Mouse (Mus musculus) right cerebral cortex, adult 2 months (tissue): ENCODE data around the gene B3galt4.
"Not testable (repeated sequence)": the region's sequence is repeated elsewhere in the genome, so short reads cannot be mapped to it uniquely, and the experiment has no call there.

Experiments used
- DNase-seq, 2 experiments: peaks; one replicate each; pipeline ENCODE4 v3.0.0; 2021 to 2022; ENCODE audit warnings: low spot score in 2 of 2

B3galt4 gene

DNA sequence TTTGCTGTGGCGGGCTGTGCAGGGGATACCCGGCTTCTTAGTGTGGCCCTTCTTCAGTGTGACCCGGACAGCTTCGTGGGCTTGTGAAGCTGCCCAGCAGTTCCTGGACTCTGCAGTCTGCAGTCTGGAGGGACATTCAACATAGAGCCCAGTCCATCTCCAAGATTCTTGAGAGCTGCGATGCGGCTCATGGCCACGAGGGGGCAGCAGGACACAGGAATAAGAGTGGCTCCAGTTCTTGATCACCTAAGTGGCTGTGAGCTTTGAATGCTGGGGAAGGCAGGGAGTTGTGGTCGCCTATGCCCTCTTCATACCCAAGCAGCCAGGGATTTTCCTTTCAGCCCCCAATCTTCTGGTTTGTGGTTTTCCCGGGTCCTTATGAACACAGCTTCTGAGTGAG lies 17.2 kb upstream of the B3galt4 start:
- DNase-seq, result peak; percentile 77 to 81

DNA sequence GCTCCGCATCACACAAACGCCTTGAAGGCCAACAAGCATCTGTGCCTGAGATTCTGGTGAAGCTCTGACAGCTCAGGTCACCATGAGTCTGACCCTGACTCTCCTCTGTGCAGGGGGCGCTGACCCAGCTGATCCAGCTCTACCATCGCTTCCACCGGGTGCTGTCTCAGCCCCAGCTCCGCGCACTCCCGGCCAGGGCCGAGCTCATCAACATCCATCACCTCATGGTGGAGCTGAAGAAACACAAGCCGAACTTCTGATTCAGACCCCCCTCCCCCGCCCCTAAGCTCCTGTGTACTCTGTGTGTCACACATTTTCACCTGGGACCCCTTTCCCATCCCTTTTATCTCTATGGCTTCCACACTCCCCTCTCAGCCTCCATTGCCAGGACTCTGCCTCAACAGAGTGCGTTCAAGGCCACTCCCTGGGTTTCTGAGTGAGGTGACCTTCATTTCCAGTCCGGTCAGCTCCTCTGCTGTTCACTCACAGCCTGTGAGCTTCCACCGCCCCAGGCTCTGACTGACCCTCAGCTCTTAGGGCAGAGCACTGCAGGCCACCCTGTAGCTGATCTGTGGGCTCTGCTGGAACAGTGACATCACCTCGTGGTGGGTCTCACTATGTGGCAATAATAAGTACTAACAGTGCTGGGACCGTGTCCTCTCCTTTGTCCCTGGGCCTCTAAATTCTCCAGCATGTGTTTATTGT lies 14.7 kb upstream of the B3galt4 start:
- no peak for DNase-seq

DNA sequence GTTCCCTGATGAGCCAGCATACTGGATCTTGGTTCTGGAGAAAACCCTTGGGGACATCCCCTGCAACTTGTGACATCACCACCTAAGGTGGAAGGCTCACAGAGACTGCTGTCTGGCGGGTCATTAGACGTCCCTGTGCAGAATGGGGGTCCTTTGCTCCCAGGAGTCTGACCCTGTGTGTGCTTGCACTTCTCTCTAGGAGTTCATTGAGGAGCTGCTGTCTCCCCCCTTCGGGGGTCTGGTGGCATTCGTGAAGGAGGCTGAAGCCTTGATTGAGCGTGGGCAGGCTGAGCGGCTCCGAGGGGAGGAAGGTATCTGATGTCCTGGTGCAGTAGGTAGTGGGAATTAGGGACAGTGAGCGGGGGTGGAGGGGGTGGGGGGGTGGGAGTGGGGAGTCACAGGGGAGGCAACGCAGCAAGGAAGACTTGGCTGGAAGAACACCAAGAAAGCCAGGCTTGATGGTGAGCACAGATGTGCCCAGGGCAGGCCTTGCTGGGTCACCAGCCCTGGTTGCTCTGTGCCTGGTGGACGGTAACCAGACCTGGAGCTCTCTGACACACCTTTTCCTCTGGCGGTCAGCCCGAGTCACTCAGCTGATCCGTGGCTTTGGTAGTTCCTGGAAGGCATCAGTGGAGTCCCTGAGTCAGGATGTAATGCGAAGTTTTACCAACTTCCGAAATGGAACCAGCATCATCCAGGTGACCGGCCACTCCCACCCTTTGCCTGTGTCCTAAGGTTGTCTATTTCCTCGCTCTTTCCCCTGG lies 14.0 kb upstream of the B3galt4 start:
- DNase-seq, result no peak

DNA sequence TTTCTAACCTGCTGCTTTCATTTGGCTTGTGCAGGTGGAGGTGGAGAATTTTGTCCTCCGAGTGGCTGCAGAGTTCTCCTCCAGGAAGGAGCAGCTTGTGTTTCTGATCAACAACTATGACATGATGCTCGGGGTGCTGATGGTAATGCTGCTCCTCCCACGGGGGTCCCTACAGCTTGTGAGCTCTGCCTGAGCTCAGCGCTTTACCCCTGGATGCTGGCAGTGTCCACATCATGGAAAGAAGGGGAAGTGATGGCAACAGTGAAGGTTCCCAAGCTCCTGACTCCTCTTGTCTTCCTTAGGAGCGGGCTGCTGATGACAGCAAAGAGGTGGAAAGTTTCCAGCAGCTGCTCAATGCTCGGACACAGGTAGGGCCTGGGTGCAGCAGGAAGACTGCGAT lies 11.6 kb upstream of the B3galt4 start:
- DNase-seq, result no peak

DNA sequence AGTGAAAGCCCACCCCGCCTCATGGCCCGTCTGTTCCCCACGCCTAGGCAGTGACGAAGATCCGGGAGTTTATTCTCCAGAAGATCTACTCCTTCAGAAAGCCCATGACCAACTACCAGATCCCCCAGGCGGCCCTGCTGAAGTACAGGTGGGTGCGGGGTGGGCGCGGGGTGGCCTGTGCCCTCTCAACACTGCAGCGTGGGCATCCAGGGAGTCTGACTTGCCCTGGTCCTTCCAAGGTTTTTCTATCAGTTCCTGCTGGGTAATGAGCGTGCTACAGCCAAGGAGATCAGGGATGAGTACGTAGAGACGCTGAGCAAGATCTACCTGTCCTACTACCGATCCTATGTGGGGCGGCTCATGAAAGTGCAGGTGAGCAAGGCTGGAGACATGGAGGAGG lies 8.7 kb upstream of the B3galt4 start:
- no peak for DNase-seq

DNA sequence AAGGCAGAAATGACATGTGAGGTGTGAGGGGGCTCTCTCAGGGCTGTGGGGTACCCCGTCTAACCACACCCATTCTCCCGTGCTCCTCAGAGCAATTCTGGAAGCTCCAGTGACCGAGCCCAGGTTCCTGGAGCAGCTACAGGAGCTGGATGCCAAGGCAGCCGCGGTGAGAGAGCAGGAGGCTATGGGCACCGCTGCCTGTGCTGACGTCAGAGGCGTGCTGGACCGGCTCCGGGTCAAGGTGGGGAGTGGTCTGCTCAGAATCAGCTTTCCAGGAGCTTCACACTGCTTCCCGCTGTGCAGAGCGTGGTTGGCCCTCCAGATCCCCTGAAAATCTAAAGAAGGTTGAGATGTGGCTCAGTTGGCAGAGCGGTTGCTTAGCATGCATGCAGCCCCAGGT lies 7.8 kb upstream of the B3galt4 start:
- no peak for DNase-seq

DNA sequence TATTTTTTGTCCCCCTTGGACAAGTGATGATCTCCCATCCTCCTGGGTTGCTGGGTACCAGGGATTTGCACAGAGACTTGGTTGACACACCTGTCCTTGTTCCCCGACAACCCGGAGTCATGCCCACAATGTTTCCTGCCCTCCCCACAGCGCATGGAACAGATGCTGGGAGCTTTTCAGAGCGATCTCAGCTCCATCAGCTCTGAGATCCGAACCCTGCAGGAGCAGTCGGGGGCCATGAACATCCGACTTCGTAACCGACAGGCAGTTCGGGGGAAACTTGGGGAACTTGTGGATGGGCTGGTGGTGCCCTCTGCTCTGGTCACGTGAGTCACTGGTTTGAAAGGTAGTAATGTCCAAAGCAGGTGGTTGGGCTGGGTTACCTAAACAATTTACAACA lies 7.2 kb upstream of the B3galt4 start:
- DNase-seq, result no peak

DNA sequence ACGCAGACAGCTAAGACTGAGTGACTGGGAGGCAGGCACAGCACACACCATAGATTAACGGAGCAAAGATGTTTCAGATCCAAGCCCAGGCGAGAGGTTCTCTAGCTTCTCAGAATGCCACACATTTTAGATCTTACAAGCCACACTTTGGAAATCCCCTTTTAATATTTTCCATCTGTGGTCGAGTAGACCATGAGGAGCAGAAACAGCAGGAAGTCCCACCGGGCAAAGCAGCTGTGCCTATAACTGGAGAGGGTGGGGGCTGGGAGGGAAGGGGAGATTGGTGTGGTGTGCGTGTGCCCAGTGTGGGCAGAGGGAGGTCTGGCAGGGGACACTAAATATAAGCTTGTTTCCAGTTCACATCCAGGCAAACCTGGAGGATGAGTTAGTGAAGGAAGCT lies 6.2 kb upstream of the B3galt4 start:
- no peak for DNase-seq

DNA sequence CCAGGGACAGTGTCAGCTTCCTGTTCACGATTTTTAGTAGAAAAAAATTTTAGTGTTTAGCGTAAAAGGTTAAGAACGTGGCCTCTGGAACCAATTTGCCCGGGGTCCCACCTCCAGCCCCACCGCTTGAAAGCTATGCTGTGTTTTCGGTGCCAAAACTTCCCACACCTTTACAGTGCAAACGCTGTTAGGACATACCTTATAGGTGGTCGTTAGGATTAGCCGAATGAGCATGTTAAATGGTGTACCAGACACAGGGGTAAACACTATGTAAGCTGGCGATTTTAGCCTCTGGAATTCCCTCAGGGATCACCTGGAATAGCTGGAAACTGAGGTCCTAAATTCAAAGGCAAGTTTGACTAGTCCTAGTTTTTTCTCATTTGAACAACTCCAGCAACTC lies 5.0 kb upstream of the B3galt4 start:
- no peak for DNase-seq

DNA sequence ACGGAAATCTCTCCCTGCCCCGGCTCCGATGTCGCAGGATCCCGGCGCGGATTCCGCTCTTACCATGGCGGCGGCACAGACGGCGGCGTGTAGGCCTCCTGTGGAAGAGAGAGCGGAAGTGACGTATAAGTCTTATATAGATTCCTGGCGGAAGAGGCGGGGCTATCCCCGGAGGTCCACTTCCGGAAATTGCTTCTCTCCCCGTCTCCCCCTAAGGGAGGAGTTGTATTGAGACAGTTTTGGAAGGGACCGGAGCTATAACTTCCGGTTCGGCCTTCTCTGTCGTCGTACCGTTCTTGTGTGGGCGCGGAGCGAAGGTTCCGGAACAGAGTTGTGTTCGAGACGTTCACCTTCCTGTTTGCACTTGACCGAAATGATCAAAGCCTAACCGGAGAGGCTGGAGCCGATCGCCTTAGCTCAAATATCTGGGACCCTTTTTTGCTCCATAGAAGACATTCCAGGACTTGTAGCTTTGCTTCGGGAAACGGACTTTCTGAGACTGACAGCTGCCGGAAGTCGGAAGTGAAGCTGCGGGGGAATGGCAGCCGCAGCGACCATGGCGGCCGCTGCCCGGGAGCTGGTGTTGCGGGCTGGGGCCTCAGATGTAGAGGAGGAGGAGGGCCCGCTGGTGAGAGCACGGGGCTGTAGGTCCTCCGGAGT lies 4.4 kb upstream of the B3galt4 start, which contains the start of the genes Vps52 and Rps18:
TSS of gene Vps52 (plus strand) at position 258 of the 660 bp plus-strand sequence.
TSS of gene Rps18 (minus strand) at position 447 of the 660 bp plus-strand sequence.
- peak; percentile 95 to 98 for DNase-seq

DNA sequence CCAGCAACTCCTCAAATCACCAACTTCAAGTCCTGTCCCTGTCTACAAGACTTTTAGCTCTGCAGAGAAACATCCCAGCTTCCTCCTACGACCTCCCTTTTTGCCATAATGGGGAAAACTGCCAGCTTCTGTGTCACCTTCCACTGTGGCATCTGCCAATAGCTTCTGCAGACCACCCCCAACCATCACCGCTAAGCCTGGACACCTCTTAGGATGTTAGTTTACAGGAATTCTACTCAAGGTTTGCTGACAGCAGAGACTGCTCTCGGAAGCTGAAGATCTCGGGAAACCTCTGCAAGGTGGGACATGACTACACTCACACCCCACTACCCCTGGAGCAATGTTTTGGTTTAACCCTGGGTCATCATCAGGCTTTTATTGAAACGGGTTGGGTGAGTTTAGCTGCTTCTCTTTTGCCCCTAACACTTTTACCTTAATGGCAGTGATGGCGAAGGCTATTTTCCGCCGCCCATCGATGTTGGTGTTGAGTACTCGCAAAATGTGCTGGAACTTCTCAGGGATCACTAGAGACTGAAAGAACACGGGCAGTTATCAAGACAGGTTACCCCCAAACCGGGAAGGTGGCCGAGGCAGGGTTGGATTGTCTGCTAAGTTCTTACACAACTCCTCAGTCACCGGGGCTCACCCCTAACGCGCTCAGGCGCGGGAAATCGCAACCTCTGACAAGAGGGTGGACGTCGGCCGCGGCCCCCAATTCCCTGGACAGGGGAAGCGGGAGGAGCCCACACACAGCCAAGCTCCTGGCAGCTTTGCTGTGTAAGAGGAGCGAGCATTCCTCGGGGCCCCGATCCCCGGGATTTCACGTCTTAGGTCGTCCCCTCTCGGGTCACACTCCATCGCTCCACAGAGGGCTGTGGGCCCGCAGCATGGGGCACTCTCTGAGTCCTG lies 3.6 kb upstream of the B3galt4 start:
- no peak for DNase-seq

DNA sequence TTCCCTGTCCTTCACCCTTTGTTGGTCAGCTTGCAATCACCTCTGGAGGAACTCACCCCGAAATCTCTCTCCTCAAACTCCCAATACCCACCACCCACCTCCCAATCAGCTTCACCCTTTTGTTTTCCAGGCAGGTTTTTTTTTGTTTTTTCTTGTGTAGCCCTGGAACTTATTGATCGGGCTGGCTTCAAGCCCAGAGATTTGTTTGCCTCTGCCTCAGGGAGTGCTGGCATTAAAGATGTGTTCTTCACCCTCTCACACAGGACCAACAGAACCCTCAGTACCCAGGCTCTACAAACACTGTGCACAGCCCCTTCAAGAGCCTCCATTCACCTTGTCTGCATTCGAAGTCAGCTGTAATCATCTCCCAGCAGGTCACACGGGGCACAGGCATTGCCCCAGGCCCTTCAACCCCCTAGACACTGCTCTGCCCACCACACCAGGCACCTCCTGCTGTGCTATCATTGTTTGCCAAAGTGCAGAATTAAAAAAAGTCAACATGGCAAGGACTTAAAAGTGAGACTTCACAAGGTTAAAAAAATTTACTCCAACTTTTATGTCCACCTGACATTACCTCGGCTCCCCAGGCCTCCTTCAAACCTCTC lies 2.8 kb upstream of the B3galt4 start:
- no peak for DNase-seq

DNA sequence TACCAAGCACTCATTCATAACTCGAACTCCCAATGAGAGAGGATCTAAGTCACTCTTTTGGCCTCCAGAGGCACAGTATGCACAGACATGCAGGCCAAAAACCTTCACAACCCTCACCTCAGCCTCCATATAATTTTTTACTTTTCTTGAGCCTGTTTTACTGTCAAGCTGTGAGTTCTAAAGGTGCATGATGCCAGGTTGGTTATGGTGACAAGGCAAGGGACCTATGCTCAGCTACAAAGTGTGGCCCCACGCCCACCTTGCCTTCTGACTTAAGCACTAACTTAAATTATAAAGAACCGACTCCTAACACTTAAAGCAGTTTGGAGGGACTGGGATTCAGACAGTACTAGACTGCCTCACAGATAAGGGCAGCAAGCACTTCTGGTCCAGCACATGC lies 2.0 kb upstream of the B3galt4 start:
- DNase-seq, result no peak

DNA sequence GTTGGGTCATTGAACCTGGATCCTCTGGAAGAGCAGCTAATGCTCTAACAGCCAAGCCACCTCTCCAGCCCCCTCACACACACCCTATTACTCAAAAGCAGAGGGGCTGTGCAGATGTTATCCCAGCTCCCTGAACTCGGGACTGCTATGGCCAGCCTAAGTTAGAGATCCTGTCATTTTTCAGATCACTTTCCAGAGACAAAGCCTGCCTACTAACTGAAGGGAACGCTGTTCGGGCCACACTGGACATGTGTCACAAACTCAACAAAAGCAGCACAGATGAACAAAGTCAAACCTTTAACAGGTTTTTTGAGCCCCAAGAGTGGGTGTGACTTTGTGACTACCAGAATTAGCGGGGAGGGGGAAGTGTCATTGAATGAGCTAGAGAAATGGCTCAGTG lies 1.6 kb upstream of the B3galt4 start:
- DNase-seq, result no peak

DNA sequence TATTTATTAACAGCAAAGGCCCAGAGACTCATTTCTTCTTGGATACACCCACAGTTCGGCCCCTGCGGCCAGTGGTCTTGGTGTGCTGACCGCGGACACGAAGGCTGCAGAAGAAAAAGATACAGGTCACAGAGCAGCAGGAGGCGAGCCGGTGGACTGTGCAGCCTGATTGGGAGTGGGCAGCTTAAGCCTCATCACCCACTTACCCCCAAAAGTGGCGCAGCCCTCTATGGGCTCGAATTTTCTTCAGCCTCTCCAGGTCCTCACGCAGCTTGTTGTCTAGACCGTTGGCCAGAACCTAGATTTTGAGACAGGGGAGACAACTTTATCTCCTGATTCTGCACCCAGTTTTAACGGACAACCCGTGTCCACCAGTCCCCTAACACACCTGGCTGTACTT lies 727 bp upstream of the B3galt4 start:
- DNase-seq, result not testable (repeated sequence)

DNA sequence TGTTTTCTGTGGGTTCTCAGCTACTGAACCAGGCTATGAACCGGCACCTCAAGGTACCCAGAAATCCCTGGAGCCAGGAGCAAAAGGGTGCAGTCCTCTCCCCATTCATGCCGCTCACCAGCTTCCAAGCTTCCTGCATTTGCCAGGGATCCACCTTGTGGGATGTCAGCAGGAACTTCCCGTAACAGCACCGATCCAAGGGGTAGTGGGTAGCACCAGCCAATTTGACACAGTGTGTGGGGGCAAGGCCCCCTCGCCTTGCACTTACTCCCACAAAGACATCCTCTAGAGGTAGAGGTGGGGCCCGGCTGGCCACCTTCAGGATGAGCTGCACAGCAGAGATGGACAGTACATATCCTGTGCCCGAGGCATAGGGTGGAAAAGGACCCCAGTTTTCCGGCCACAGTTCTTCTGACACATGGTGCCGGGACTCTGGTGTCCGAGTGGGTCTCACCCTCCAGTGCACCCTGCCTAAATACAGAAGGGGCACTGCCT lies 1.1 kb downstream of the B3galt4 start:
- no peak for DNase-seq

DNA sequence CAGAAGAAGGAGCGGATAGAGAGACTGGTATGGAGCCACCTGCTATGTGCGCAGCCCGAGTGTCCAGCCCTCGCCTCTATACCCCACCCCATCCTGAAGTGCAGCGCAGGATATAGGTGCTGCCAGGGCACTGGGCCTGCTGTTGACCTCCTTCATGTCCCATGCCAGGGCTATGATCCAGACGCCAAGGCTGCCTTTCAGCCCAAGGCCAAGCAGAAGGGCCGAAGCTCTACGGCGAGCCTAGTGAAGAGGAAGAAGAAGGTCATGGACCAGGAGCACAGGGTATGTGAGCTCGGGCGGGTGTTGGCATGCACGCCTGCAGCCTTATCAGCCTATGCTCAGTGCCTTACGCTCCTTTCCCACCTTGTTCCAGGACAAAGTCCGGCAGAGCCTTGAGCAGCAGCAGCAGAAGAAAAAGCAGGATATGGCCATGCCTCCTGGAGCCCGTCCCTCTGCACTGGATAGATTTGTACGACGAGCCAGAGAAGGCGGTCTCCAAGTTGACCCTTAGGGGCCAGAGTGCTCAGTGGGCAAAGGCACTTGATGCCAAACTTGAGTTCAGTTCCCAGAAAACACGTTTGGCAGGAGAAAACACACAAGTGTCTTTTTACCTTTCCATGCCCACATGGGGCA lies 2.3 kb downstream of the B3galt4 start:
- no peak for DNase-seq

DNA sequence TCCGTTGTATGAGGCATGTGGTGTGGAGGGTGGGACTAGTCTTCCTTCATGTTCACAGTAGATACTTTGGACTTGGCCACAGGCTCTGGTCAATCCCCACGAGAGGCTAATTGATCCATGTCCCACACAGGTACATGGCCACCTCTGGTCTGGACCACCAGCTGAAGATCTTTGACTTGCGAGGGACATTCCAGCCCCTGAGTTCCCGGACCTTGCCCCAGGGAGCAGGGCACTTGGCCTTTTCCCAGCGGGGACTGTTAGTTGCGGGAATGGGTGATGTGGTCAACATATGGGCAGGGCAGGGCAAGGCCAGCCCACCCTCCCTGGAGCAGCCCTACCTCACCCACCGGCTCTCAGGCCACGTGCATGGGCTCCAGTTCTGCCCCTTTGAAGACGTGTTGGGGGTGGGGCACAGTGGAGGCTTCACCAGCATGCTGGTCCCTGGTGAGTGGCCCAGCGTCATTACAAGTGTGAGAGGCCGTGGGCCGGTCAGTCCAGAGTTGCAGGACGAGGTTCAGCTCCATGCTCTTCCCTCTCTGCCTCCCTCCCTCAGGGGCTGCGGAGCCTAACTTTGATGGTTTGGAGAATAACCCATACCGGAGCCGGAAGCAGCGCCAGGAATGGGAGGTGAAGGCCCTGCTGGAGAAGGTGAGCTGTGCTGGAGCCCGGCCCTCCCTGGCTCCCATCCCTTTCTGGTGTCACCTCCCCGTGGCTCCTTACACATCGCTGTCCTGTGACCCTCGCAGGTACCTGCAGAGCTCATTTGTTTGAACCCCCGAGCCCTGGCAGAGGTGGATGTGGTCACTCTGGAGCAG lies 3.0 kb downstream of the B3galt4 start:
- DNase-seq, result no peak

DNA sequence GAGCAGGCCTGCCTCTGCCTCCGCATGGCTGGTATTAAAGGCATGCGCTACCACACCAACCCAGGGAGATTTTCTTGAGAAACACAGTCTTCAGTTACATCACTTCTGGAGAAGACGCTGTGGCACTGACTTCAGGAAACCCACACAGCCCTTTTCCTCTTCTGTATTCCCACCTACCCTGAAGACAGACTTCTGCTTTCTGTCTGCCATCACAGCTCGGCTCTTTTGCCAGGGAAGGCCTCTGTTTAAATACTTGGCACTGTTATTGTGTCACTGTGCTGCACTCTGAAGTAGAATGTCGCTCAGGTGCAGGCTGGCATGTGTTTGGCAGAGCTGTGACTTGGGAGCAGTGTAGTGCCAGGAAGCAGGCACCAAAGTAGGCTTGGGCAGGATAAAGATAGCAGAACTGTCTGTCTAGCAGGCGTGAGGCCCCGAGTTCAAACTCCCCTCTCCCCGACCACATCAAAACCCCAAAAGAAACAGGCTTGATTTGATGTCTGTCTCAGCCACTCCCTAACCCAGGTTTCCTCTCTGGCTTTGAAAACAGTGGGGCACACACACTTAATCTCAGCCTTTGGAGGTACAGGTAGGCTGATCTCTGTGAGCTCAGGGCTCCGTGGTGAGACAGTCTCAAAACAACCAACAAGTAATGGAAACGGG lies 3.7 kb downstream of the B3galt4 start:
- DNase-seq, result no peak
